ENCODE assay signal across 16 mouse cellular contexts in the genomic region with DNA sequence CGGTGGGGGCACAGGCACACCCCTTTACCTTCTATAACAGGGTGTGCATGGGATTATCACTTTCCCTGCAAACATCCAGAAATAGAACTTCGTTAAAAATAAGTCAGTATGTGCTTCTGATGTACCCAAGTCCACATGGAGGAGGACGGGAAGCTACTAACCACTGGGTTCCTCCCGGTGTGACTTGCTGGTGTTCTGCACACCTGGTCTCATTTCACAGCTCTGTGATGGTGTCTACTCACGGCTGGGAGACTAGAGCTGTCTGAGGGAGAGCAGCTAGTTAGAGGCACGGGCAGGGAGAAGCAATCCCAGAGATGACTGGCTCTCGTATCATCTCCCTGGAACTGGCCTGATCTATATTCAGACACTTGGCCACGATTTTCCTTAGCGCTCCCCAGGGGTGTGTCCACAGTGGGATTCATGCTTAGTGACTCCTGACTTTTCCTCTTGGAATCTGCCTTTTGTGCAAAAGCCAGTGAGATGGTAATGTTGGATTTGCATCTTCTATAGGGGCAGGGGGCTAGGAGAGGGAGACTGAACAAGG. TPM values are rescaled to one million over a fixed set of nuclear protein-coding genes. Genes with fewer than 3 reads are reported as not detected.
DNase-seq lines count a peak whose midpoint lies in the region; ATAC-seq and TF ChIP-seq lines count a peak whose summit lies in the region.
"Had no signal": no experiment of that assay in that cellular context is flagged by ENCODE, and none has a peak within 500 bp of the region (broad histone marks: within the 10 kb centered on the region; RNA-seq: fewer than 3 reads in every experiment).

No protein-coding gene starts in this region.

- no peaks in the 10 kb centered on the region for H3K79me2 ChIP-seq in heart, adult 2 months (replicated peaks; ENCODE audit: control insufficient read depth, insufficient read depth, low read length)

- intact Hi-C loops in heart, adult 2 months (cut with DNase I) = loop anchor here (10.0 kb wide), 1 partner anchor 151 kb away; a partner anchor contains a TSS
- intact Hi-C loops in heart, postnatal 25 days (cut with DNase I) = loop anchor here (10.0 kb wide), 1 partner anchor 151 kb away; a partner anchor contains a TSS

- no peaks in the 10 kb centered on the region for H3K9me3 ChIP-seq in heart, embryonic 11.5 days (replicated peaks; ENCODE audit: control insufficient read depth, low read length)
- H3K9me3 ChIP-seq: hindbrain, embryonic 15.5 days; limb, embryonic 13.5 days; neural tube, embryonic 13.5 days had no signal

- 37% methylated on average over 9 of the region's 9 CpGs for WGBS in heart, adult 2 months
- 37% methylated on average over 9 of the region's 9 CpGs for WGBS in thymus, adult 2 months
- 54% methylated on average over 9 of the region's 9 CpGs for WGBS in heart, embryonic 11.5 days (ENCODE audit: insufficient replicate concordance)

- H3K27ac ChIP-seq in heart, adult 2 months = peak overlapping the region; percentile 66
- no peak overlapping the region; the same call in 1 of the 2 replicates for H3K27ac ChIP-seq in thymus, adult 2 months (ENCODE audit: control insufficient read depth, insufficient read depth, low read length)
- peak overlapping the region; percentile 57; the same call in 1 of the 2 replicates for H3K27ac ChIP-seq in heart, embryonic 11.5 days (ENCODE audit: low read depth, low read length)
- H3K27ac ChIP-seq: limb, embryonic 13.5 days; neural tube, embryonic 13.5 days had no signal

- no peak for TF ChIP-seq CTCF in heart, adult 2 months (IDR thresholded peaks at IDR 0.05)
- TF ChIP-seq CTCF in thymus, adult 2 months (IDR thresholded peaks at IDR 0.05; ENCODE audit: borderline replicate concordance, control insufficient read depth, extremely low read depth, insufficient read depth, low read length, poor library complexity) = no peak

- TF ChIP-seq EP300 in heart, adult 2 months (IDR thresholded peaks at IDR 0.05; ENCODE audit: insufficient read depth, low read depth, low read length) = no peak

- H3K27me3 ChIP-seq in heart, adult 2 months (ENCODE audit: control insufficient read depth, insufficient read depth, low read length) = no peaks in the 10 kb centered on the region
- no peaks in the 10 kb centered on the region for H3K27me3 ChIP-seq in thymus, adult 2 months (ENCODE audit: control insufficient read depth, insufficient read depth, low read length)
- H3K27me3 ChIP-seq in heart, embryonic 11.5 days (ENCODE audit: control insufficient read depth, insufficient read depth, low read length) = no peaks in the 10 kb centered on the region
- H3K27me3 ChIP-seq: CH12.LX; hindbrain, embryonic 15.5 days; limb, embryonic 13.5 days; neural tube, embryonic 13.5 days had no signal

- 0 out of 2 replicates have a peak overlapping the region, but pooled peaks have one; percentile 4 for H3K4me2 ChIP-seq in heart, embryonic 11.5 days

- DNase-seq in heart, adult 2 months = no peak
- DNase-seq in heart, postnatal 25 days (ENCODE audit: low spot score) = no peak
- peak; percentile 24 for DNase-seq in thymus, postnatal 4 days
- no peak for DNase-seq in thymus, adult 2 months
- DNase-seq in skeletal muscle tissue, adult 2 months (ENCODE audit: low read depth, low spot score) = peak; percentile 20
- no peak for DNase-seq in embryo, embryonic 11 days
- no peak for DNase-seq in spleen, adult 12 weeks (ENCODE audit: low spot score)
- DNase-seq: adrenal gland, postnatal 25 days; cerebellum, adult 18-20 months; kidney, adult 9 months; lung, embryonic 14.5 days had no signal

- no peak for TF ChIP-seq POLR2A in heart, adult 2 months (IDR thresholded peaks at IDR 0.05; ENCODE audit: insufficient read depth, low read depth, low read length)
- no peak for TF ChIP-seq POLR2A in thymus, adult 2 months (IDR thresholded peaks at IDR 0.05; ENCODE audit: control insufficient read depth, extremely low read depth, insufficient read depth, low read length, poor library complexity)

- H3K36me3 ChIP-seq in heart, adult 2 months (ENCODE audit: control insufficient read depth, insufficient read depth, low read length) = no peaks in the 10 kb centered on the region
- H3K36me3 ChIP-seq in thymus, adult 2 months (ENCODE audit: control insufficient read depth, insufficient read depth, low read length) = no peaks in the 10 kb centered on the region
- H3K36me3 ChIP-seq in heart, embryonic 11.5 days (ENCODE audit: control insufficient read depth, insufficient read depth, low read length) = no peaks in the 10 kb centered on the region
- H3K36me3 ChIP-seq: hindbrain, embryonic 15.5 days; limb, embryonic 13.5 days; neural tube, embryonic 13.5 days had no signal

- peaks cover 7% of the 10 kb centered on the region for H3K4me1 ChIP-seq in heart, adult 2 months (ENCODE audit: control insufficient read depth, insufficient read depth, low read length)
- peaks cover 9% of the 10 kb centered on the region; the same call in 1 of the 2 replicates for H3K4me1 ChIP-seq in thymus, adult 2 months (replicated peaks; ENCODE audit: control insufficient read depth, insufficient read depth, low read length)
- peaks cover 16% of the 10 kb centered on the region for H3K4me1 ChIP-seq in heart, embryonic 11.5 days (ENCODE audit: control insufficient read depth, insufficient read depth, low read length)

- no peak overlapping the region for H3K4me3 ChIP-seq in heart, adult 2 months
- no peak overlapping the region for H3K4me3 ChIP-seq in thymus, adult 2 months (ENCODE audit: control insufficient read depth, insufficient read depth, low read length)
- no peak overlapping the region for H3K4me3 ChIP-seq in heart, embryonic 11.5 days (ENCODE audit: low read depth, low read length)
- H3K4me3 ChIP-seq: hindbrain, embryonic 15.5 days; limb, embryonic 13.5 days had no signal

- H3K9ac ChIP-seq in heart, adult 2 months (ENCODE audit: low read depth, low read length) = no peak overlapping the region
- 0 out of 2 replicates have a peak overlapping the region, but pooled peaks have one; percentile 28 for H3K9ac ChIP-seq in heart, embryonic 11.5 days (ENCODE audit: low read depth, low read length)
- H3K9ac ChIP-seq: lung, embryonic 14.5 days had no signal

- ATAC-seq in heart, embryonic 11.5 days (replicated peaks; ENCODE audit: insufficient number of reproducible peaks, low FRiP score, low TSS enrichment) = no peak

RNA-seq across cellular contexts. Expression of a gene that starts 28.7 kb away (rescaled TPM):
- total RNA-seq in heart, adult 2 months (2021) = 100 to 1,000 TPM; 333 to 392 TPM
- 156 and 340 TPM in 2 replicates for polyA plus RNA-seq in heart, adult 2 months (2012; rRNA removed)
- 100 to 1,000 TPM; 364 to 384 TPM for total RNA-seq in heart, postnatal 25 days (2021)
- polyA plus RNA-seq in thymus, adult 2 months (2012; rRNA removed) = 9.4 and 11.5 TPM in 2 replicates
- polyA plus RNA-seq in heart, embryonic 11.5 days (2014; fragmentation: Nextera tagmentation; extraction: Ambion mirVana) = 421 and 474 TPM in 2 replicates

RNA-seq across cellular contexts. Expression of a gene that starts 38.4 kb away (rescaled TPM):
- total RNA-seq in heart, adult 2 months (2021) = 10 to 100 TPM; 26.4 to 27.8 TPM
- polyA plus RNA-seq in heart, adult 2 months (2012; rRNA removed) = 12.3 and 15.8 TPM in 2 replicates
- 10 to 100 TPM; 32.3 to 32.8 TPM for total RNA-seq in heart, postnatal 25 days (2021)
- 25.2 and 27.3 TPM in 2 replicates for polyA plus RNA-seq in thymus, adult 2 months (2012; rRNA removed)
- polyA plus RNA-seq in heart, embryonic 11.5 days (2014; fragmentation: Nextera tagmentation; extraction: Ambion mirVana) = 135 and 142 TPM in 2 replicates

Comparison
In these comparisons a context has a peak if more than half of its experiments do, and no peak if none do; other contexts are left out.
1. DNase-seq: peak in thymus, postnatal 4 days (single experiment) and skeletal muscle tissue, adult 2 months (single experiment); none in heart, adult 2 months (0 of 2), heart, postnatal 25 days (single experiment), thymus, adult 2 months (single experiment), embryo, embryonic 11 days (single experiment) and spleen, adult 12 weeks (single experiment).
2. RNA of a gene that starts 28.7 kb away (polyA plus RNA-seq): 421 to 474 TPM in heart, embryonic 11.5 days and 156 to 340 TPM in heart, adult 2 months; 9.4 to 11.5 TPM in thymus, adult 2 months; every median in the first group is over 10 times any median in the second.